Mouse (Mus musculus): ENCODE data around the gene Ifng. TPM values are rescaled to one million over a fixed set of nuclear protein-coding genes. Genes with fewer than 3 reads are reported as not detected.
A peak's percentile ranks its signal among the peaks of the same experiment; 100 is the strongest.

Ifng gene
- not detected for total RNA-seq (2021)
- long read RNA-seq, experiment 1 = 0 reads
- long read RNA-seq, experiment 2 = 0 reads

- no peak for TF ChIP-seq CTCF (conservative IDR thresholded peaks at IDR 0.05)
- DNase-seq (ENCODE audit: low spot score in 2 of 2) = no peak
- H3K4me3 ChIP-seq = no peak within 1 kb of the TSS
- no peak within 1 kb of the TSS for H3K27ac ChIP-seq
Measured at GRCm38 (mm10) chr10:118440742-118441240, at the start of gene Ifng. Ifng (plus strand) TSS chr10:118441046.

GRCm38 (mm10) chr10:118399917-118400316, 40.9 kb upstream of the Ifng start:
- H3K4me3 ChIP-seq = peak overlapping the region; percentile 32
- DNase-seq (ENCODE audit: low spot score in 2 of 2) = peak in 1 of 2 experiments; percentile 10
- TF ChIP-seq CTCF (conservative IDR thresholded peaks at IDR 0.05) = no peak
- no peak overlapping the region for H3K27ac ChIP-seq

- Histone ChIP-seq H3K27ac (no peak overlapping the region), H3K4me3 (no peak overlapping the region)
- TF ChIP-seq CTCF (conservative IDR thresholded peaks at IDR 0.05) = no peak
- no peak for DNase-seq (ENCODE audit: low spot score in 2 of 2)
Measured at GRCm38 (mm10) chr10:118406463-118407221, 34.2 kb upstream of the Ifng start.

GRCm38 (mm10) chr10:118411377-118411776, 29.5 kb upstream of the Ifng start:
- no peak overlapping the region for H3K4me3 ChIP-seq
- H3K27ac ChIP-seq = no peak overlapping the region
- TF ChIP-seq CTCF (conservative IDR thresholded peaks at IDR 0.05) = peak; percentile 38

GRCm38 (mm10) chr10:118412774-118413173, 28.1 kb upstream of the Ifng start:
- DNase-seq (ENCODE audit: low spot score in 2 of 2) = no peak
- no peak overlapping the region for H3K27ac ChIP-seq
- no peak overlapping the region for H3K4me3 ChIP-seq
- no peak for TF ChIP-seq CTCF (conservative IDR thresholded peaks at IDR 0.05)

More at GRCm38 (mm10) chr10:118411377-118411776, 29.5 kb upstream of the Ifng start:
- no peak for DNase-seq (ENCODE audit: low spot score in 2 of 2)

- Histone ChIP-seq H3K27ac (no peak overlapping the region), H3K4me3 (no peak overlapping the region)
- TF ChIP-seq CTCF (conservative IDR thresholded peaks at IDR 0.05) = no peak
- no peak for DNase-seq (ENCODE audit: low spot score in 2 of 2)
Measured at GRCm38 (mm10) chr10:118419000-118419425, 21.8 kb upstream of the Ifng start.

- DNase-seq (ENCODE audit: low spot score in 2 of 2) = no peak
- TF ChIP-seq CTCF (conservative IDR thresholded peaks at IDR 0.05) = no peak
- H3K4me3 ChIP-seq = no peak overlapping the region
- no peak overlapping the region for H3K27ac ChIP-seq
Measured at GRCm38 (mm10) chr10:118420896-118421295, 19.9 kb upstream of the Ifng start.

GRCm38 (mm10) chr10:118435501-118435900, 5.3 kb upstream of the Ifng start:
- Histone ChIP-seq H3K4me3 (no peak overlapping the region), H3K27ac (no peak overlapping the region)
- TF ChIP-seq CTCF (conservative IDR thresholded peaks at IDR 0.05) = no peak
- DNase-seq (ENCODE audit: low spot score in 2 of 2) = no peak

GRCm38 (mm10) chr10:118441898-118442297, 1.1 kb downstream of the Ifng start:
- peak; percentile 76 for TF ChIP-seq CTCF (conservative IDR thresholded peaks at IDR 0.05)
- no peak overlapping the region for H3K27ac ChIP-seq
- peak in 1 of 2 experiments; percentile 12 for DNase-seq (ENCODE audit: low spot score in 2 of 2)
- H3K4me3 ChIP-seq = no peak overlapping the region

- Histone ChIP-seq H3K27ac (no peak overlapping the region), H3K4me3 (no peak overlapping the region)
- no peak for TF ChIP-seq CTCF (conservative IDR thresholded peaks at IDR 0.05)
- DNase-seq (ENCODE audit: low spot score in 2 of 2) = no peak
Measured at GRCm38 (mm10) chr10:118442999-118443398, 2.2 kb downstream of the Ifng start.

GRCm38 (mm10) chr10:118445021-118445420, 4.2 kb downstream of the Ifng start:
- no peak overlapping the region for H3K4me3 ChIP-seq
- no peak for DNase-seq (ENCODE audit: low spot score in 2 of 2)
- H3K27ac ChIP-seq = no peak overlapping the region
- TF ChIP-seq CTCF (conservative IDR thresholded peaks at IDR 0.05) = no peak

- no peak for TF ChIP-seq CTCF (conservative IDR thresholded peaks at IDR 0.05)
- no peak for DNase-seq (ENCODE audit: low spot score in 2 of 2)
- no peak overlapping the region for H3K4me3 ChIP-seq
- H3K27ac ChIP-seq = no peak overlapping the region
Measured at GRCm38 (mm10) chr10:118445502-118445901, 4.7 kb downstream of the Ifng start.

- DNase-seq (ENCODE audit: low spot score in 2 of 2) = no peak
- Histone ChIP-seq H3K27ac (no peak overlapping the region), H3K4me3 (no peak overlapping the region)
- no peak for TF ChIP-seq CTCF (conservative IDR thresholded peaks at IDR 0.05)
Measured at GRCm38 (mm10) chr10:118445978-118446377, 5.1 kb downstream of the Ifng start.

GRCm38 (mm10) chr10:118451747-118452146, 10.9 kb downstream of the Ifng start:
- DNase-seq (ENCODE audit: low spot score in 2 of 2) = no peak
- TF ChIP-seq CTCF (conservative IDR thresholded peaks at IDR 0.05) = no peak
- H3K4me3 ChIP-seq = no peak overlapping the region
- H3K27ac ChIP-seq = no peak overlapping the region

Measured in layer of hippocampus, adult 2 months (tissue).